Mouse (Mus musculus) kidney, postnatal 36 days (tissue): ENCODE measurements at regions not wholly inside any gene's neighbourhood (a gene's known extent, or its start where the extent isn't known, plus 50 kb on each side); places are given as distances from the start of the nearest gene placed in this dataset.

Source experiments
- DNase-seq, 2 experiments: peaks; one replicate each; pipeline ENCODE4 v3.0.0; 2021 to 2022; ENCODE audit warnings: mixed read lengths in 2 of 2

- no peak for DNase-seq
Measured at GRCm38 (mm10) chr9:87452571-87452970, 197.2 kb upstream of the Cep162 start.

GRCm38 (mm10) chr9:87443467-87444235, 188.3 kb upstream of the Cep162 start:
- DNase-seq: no peak

- DNase-seq: no peak
Measured at GRCm38 (mm10) chr9:87432072-87432471, 176.7 kb upstream of the Cep162 start.

GRCm38 (mm10) chr9:87431523-87431922, 176.2 kb upstream of the Cep162 start:
- no peak for DNase-seq

- peak; percentile 6 to 70 for DNase-seq
Measured at GRCm38 (mm10) chr9:87425201-87425600, 169.9 kb upstream of the Cep162 start.

GRCm38 (mm10) chr9:87421175-87421574, 165.8 kb upstream of the Cep162 start:
- DNase-seq: no peak

- peak in 1 of 2 experiments; percentile 61 for DNase-seq
Measured at GRCm38 (mm10) chr9:87419376-87419775, 164.0 kb upstream of the Cep162 start.

GRCm38 (mm10) chr9:87412894-87413293, 157.6 kb upstream of the Cep162 start:
- DNase-seq: no peak

- DNase-seq: no peak
Measured at GRCm38 (mm10) chr9:87411044-87411443, 155.7 kb upstream of the Cep162 start.

- no peak for DNase-seq
Measured at GRCm38 (mm10) chr9:87409736-87410135, 154.4 kb upstream of the Cep162 start.

GRCm38 (mm10) chr9:87408805-87409204, 153.5 kb upstream of the Cep162 start:
- no peak for DNase-seq

GRCm38 (mm10) chr9:87406476-87406875, 151.1 kb upstream of the Cep162 start:
- no peak for DNase-seq

- DNase-seq: no peak
Measured at GRCm38 (mm10) chr9:87405115-87405720, 149.9 kb upstream of the Cep162 start.

GRCm38 (mm10) chr9:87402010-87402409, 146.7 kb upstream of the Cep162 start:
- no peak for DNase-seq

- no peak for DNase-seq
Measured at GRCm38 (mm10) chr9:87387516-87387915, 132.2 kb upstream of the Cep162 start.

GRCm38 (mm10) chr9:87383513-87383912, 128.2 kb upstream of the Cep162 start:
- DNase-seq: no peak

- DNase-seq: no peak
Measured at GRCm38 (mm10) chr9:87377921-87378320, 122.6 kb upstream of the Cep162 start.

GRCm38 (mm10) chr9:87376731-87377310, 121.5 kb upstream of the Cep162 start:
- DNase-seq: no peak

- DNase-seq: no peak
Measured at GRCm38 (mm10) chr9:87372251-87372905, 117.0 kb upstream of the Cep162 start.

- no peak for DNase-seq
Measured at GRCm38 (mm10) chr9:87369059-87369458, 113.7 kb upstream of the Cep162 start.

- DNase-seq: no peak
Measured at GRCm38 (mm10) chr9:87347008-87347407, 91.7 kb upstream of the Cep162 start.

- DNase-seq: no peak
Measured at GRCm38 (mm10) chr9:87346278-87346882, 91.0 kb upstream of the Cep162 start.

GRCm38 (mm10) chr9:87341438-87341837, 86.1 kb upstream of the Cep162 start:
- peak; percentile 1 to 4 for DNase-seq
